Mouse (Mus musculus) heart, postnatal 4 days (tissue): ENCODE measurements at regions not wholly inside any gene's neighbourhood (a gene's known extent, or its start where the extent isn't known, plus 50 kb on each side); places are given as distances from the start of the nearest gene placed in this dataset.

Source experiments
- DNase-seq: peaks from one replicate; pipeline ENCODE4 v3.0.0; 2021

DNA sequence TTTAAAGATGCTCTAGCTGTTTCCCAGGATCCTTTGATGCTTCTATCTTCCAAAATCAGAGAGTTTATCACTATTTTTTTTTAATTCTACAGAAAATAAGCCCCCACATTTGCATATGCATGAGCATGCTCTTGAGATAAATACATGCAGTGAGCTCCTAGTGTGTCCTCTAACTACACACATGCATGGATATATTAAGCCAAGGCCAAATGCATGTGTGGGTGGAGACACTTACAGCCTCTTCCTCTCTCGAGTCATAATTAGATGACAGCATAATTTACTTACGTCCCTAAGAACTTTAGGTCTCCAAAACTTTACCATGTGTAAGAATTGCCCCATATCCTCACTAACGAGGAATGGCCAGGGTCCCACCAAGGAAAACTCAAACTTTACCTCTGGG, 189.9 kb upstream of the Gcfc2 start:
- no peak for DNase-seq

DNA sequence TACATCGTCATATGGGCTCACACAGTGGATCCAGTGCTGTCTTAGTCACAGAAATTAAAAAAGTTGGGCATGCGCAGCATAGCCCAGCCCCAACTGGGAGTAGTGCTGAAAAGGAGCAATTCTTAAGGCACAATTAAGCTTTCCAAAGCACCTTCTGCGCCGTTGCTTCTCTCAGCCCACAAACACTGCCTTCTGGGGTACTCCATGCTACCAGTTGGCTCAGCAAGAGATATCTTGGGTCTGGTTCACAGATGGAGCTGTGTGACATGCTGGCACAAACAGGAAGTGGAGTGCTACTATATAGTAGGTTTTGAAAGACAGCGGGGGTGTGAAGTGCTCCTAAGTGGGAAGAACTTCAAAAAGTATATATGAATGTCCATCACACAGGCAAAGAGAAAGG, 185.0 kb upstream of the Gcfc2 start:
- DNase-seq, result no peak

DNA sequence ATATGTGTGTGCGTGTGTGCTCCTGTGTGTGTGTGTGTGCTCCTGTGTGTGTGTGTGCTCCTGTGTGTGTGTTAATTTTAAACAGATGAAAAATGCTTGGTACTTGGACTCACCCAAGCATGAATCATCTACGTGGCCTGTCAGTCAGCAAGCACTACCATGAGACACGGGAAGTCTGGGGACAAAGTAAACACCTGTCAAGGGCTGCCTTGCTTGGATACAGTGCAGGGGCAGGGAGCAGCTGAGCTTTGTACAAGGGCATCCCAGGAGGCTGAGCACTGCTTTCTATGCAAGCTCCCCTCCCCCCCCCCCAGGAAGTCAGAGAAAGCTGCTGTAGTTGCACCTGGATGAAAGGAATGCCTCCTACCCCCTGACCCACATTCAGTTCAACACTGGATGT, 173.8 kb upstream of the Gcfc2 start:
- no peak for DNase-seq

DNA sequence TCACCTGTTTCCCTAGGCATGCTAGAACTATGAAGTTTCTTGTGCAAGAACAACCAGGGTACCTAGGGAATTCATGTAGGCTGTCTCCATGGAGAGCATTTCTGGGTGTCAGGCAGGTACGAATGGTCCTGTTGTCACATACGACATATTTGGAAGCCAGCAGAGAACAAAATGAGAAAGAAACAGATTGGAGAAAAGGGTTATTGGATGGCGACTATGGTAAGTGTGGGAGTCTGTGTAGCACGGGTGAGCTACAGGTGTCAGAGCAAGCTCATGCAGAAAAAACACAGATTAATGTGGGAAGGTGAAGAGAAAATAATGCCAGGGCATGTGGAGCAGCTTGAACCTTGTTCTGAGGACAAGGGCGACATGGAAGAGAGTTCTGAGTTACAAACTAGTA, 171.8 kb upstream of the Gcfc2 start:
- no peak for DNase-seq

DNA sequence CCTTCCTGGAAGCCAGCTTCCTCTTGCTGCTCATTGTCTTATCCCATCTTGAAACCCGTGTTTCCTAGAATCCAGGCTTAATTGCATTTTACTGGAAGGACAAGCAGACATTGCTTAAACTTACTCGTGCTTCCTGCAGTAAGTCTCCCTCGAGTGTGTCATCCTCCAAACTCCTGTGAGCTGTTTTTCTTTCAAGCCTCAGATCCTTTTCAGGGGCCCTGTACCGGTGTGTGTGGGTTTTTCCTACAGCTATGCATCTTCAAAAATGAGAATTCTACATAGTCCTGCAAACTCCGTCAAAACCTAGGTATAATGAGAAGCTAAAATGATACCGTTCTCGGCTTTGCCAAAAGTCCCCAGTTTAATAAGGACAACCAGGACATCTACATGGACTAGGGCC, 167.2 kb upstream of the Gcfc2 start:
- no peak for DNase-seq

DNA sequence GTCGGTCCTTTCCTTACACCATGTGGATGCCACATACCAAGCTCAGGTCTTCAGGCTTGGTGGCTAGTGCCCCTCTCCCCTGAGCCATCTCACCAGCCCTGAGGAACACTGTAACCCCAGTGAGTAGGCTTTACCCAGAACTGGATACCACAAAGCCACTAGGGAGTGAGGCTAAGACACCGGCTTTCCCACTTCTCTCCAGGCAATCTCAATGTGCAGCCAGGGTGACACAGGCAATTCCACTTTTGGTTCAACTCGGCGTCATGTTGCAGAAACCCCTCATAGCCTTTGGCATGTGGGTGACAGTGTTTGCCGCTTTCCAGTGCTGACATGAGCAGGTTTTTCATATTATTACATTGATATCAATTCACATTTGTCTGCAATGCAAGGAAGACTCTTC, 164.6 kb upstream of the Gcfc2 start:
- DNase-seq, result no peak

DNA sequence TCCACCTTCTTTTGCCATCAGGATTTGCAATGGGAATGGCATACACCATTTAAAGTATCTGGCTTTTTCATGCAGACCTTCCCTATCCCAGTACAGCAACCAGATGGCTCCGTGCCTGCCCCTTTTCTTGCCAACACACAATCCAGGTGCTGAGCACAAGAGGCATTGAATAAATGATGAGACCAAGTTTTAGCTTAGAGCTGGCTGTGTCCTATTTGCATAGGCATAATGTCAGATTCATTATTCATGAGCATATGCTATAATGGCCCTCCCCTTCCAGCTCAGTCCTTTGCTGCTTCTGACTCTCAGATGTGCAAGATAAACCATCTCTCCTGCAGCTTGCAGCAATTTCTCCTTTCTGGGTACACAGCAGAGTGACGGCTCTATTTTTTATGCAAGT, 163.3 kb upstream of the Gcfc2 start:
- no peak for DNase-seq

DNA sequence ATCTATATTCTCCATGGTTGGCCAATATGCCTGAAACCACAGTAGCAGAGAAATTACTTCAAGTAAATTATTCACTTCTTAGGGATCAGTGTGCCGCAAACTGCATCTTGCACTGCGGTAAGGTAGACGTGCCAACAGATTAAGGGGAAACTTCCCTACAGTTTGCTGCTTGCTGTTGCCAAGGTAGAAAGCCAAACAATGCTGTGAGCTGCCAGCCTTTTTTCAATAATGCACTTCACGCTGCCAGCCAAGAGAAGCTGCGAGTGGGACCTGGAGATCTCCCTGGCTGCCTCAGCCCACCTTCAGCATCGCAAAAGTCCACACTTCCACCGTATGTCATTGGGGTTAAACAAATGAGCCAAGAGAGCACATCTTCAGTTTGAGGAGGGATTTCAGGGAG, 157.6 kb upstream of the Gcfc2 start:
- DNase-seq, result peak; percentile 14

DNA sequence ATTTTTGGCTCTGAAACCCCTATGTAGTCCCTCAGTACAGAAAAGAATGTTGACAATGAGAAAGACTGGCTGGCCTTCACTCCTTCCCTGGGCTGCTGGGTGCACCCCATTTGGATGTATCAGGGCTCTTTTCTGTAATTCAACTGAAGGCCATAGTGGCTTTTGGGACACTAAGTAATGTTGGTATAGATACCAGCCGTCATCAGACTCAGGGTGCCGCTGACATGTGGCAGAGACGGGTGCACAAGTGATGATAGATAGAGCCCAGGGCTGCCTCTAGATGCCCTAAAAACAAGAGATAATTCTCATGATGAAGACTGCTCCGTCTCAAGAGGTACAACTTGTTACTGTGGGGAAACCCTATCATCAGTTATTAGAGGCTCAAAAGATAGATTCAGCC, 156.7 kb upstream of the Gcfc2 start:
- peak; percentile 40 for DNase-seq

DNA sequence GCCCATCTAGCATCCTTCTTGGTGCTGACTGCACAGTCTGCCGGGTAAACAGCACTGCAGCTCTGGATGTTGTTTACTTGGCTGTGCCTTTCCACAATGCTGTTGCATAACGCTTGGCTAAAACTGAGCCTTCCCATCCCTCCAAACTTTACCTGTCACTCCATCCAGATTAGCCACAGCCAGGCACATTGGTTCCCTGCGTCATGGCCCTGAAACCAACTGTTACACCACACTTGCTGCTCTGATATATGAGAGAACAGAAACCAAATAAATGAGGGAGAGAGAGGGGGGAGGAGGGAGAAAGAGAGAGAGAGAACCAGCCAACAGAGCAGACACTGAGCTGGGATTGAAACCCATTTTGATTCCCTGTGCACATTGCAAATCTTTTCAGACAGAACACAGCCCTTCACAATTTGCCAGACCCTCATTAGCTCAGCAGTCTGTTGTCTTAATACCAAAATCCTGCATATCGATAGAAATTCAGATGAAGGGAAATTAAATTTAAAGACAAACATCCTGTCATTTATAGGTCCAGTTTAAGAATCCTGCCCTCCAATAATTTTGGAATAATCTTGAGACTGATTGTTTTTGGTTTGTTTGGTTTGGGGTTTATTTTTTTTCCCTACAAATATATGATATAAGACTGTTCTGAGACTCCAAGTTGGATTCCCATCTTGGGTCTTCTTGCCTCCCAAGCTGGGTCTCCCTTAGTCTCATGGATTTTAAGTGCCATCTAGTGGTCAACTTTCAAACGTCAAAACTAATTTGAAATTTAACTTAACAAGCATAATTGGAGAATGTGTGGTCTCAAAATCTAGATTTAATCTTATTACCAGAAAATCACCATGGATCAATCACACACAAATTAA, 154.6 kb upstream of the Gcfc2 start:
- no peak for DNase-seq

DNA sequence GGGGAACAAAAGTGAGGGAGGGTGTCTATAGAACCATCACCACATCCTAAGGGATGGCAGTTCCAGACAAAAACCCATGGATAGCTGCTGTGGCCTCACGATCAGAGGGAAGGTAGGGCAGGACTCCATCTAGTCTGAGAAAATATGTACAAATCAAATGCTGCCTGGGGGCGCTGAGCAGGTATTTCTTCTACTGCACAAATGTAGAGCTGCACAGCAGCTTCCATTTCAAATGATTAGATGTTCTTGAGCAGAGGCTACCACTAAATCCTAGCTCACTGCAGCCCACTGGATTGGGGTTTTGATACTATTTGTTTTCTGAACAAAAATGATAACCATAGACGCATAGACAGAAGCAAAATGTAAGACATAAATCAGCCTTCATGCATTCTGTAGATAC, 153.2 kb upstream of the Gcfc2 start:
- no peak for DNase-seq

DNA sequence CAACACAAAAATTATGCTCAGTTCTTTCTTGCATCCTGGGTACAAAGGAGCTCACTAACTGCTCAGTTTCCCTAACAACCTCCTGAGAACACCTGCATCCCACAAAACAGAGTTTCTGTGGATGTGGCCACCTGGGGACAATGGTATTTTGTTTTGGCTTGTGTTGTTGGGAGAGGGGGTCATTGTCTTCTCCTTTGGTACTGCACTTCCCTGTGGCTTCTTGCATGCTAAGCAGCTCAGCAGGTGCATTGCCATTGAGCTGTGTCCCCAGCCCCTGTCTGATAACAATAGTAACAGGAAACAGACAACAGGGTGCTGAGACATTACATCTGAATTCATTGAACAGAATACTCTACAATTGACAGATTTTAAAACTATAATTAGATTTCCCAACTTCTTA, 151.6 kb upstream of the Gcfc2 start:
- DNase-seq, result no peak

DNA sequence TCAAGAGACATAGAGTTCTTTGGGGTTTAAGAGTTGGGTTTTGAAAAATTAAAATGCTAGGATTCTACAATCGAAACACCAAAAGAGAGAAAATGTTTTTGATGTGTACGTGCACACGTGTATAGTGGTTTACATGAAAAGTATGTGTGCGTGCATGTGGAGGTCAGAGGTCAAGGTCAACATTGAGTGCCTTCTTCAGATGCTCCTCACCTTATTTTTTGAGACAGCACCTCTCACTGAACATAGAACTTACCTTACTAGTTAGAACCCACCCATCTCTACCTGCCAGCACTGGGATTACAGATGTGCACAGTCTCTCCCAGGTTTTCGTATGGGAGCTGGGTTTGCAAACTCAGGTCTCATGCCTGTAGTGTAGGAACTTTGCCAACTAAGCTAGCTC, 141.3 kb upstream of the Gcfc2 start:
- DNase-seq, result no peak

DNA sequence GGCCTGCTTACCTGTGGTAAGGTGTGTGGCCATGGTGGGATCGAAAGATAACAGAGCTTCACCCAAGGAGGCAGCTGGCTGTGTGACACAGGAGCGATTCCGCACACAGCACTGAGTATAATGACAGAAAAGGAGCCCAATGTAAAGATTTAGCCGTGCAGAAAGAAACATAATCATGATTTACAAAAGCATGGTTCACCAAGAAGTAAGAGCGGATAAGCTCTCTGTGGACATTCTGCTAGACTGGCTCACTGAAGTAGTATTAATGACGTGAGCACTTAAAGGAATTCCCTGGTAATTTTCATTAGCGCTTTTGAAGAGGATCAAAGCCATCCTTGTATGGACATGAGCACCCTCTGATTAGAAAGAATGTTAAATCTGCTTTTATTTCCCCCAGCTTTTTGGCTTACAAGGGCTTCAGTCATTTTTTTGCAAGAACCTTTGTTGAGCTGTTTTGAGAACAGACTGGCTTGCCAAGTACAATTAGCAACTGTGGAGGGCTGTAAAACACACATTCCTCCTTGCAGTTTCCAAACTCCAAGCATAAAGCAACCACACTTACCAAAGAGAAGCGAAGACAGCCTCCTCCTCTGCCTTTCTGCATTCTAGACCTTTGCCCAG, 140.5 kb upstream of the Gcfc2 start:
- DNase-seq, result no peak

DNA sequence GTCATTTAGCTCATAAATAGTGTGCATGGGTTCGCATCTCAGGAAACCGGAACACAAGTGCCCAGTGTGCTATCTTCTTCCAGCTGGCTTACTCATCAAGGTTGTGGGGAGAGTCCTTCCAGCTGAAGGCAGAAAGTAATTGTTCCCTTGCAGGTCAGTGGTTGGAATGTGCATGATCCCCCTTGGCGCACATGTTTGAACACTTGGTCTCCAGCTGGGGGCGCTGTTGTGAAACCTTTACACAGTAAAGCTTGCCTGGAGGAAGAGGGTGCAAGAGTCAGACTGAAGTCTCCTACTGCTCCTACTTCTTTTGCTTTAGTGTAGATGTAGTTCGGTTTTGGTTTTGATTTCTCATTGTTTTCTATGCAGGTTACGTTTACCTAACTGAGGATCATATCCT, 128.2 kb upstream of the Gcfc2 start:
- no peak for DNase-seq

DNA sequence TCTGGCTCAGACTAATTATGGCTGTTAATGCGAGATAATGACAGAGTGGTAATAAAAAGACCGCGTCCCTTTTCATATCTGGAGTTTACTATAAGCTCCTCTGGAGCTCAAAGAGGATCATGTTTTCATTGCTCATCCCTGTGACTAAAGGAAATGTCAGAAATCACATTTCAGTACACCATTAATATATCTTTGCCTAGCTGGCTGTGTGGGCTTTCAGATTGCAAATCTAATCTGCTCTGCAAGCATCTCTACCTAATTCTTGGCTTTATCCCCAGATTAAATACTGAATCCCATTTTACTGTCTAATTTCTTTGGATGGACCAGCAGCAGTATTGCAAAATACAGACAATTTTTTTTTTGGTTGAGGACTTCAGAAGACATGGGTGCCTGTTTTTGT, 122.6 kb upstream of the Gcfc2 start:
- DNase-seq, result no peak

DNA sequence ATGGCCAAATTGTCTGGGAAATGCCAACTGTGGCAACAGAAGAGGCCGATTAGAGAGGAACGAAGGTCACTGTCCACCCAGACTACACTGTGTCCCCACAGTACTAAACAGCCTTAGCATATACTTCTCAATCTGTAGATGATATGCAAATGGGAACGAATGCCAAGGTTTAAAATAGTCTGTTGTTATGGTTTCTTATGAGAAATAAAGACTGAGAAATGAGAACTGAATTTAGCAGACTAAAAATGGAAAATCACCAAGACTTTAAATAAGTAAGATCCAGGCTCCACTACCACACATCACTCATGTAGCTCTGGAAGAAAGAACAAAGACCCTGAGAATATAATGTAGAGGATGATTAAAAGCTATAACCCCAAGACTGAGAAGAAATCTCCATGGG, 121.7 kb upstream of the Gcfc2 start:
- no peak for DNase-seq

DNA sequence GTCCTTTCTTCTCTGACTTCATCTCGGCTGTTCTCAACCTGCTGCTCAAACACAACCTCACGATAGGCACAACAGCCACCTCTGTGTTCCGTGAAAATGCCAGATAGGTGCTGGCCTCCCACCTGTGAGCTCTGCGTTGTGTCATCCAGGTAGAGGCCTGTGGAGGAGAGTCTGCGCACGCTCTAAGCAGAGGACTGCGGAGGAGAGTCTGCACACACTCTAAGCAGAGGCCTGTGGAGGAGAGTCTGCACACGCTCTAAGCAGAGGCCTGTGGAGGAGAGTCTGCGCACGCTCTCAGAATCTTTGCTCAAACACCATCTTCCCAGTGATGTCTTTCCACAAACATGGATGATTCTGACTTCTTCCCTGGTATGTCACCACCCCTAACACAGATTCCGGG, 117.5 kb upstream of the Gcfc2 start:
- no peak for DNase-seq

DNA sequence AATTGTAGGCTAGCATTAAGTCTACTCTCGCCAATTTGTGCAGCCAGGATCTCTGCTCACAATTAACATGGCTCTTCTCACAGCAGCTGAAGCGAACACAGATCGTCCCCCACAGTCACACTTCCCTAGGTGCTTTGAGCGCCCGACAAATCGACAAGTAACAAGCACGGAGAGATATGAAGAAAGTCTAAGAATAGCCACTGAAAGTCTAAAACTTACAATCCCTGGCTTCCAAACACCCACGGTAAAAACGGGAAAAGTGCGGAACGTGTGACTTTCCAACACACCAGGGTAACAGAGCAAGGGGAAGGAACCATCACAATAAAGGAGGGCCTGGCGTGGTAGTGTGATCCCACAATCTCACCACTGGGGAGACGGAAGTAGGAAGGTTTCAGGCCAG, 114.8 kb upstream of the Gcfc2 start:
- DNase-seq, result no peak

DNA sequence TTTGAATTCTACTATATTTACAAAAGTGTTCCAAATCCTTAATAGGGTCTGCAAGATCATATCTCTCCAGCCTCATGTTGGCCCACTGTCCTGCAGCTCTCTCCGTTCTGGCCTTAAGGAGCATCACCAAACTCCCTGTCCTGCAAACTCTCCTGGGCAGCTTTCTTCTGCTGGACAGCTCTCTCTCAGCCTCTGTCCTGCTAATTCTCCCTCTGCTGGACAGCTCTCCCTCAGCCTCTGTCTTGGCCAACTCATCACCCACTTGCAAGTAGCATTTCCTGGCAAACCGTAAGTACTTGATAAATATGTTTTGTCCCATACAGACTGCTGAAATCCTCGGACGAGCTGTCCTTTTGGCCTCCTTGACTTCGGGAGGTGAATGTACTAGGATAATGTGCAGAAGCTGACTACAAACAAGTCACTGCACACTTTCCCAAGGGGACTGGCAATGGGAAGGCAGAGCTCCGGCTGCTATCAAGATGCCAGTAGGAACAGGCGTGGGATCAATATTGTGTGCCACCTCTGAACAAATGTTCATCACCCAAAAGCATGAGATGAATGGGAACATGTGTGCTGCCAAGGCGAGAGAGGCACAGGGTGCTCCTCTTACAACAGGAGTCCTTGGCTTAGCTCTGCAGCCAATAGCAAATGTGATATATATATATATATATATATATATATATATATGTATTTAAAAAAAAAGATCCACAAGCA, 108.1 kb upstream of the Gcfc2 start:
- peak; percentile 14 for DNase-seq

DNA sequence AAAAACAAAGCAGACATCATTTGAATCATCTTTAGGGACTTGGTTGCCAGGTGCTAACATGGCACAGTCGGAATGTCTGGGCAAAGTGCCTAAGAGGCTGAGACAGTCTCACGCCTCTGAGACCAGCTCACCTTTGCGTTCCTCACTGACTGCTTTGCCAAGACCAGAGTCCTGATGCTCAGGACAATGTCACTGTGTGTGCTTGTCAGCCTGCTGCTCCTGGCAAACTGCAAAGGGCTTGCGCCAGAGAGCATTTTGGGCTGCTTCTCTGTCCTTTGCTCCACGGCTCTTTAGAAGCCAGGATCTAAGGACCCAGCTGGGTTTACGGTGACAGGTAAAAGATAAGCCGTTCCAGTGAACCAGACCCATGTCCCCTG, 107.5 kb upstream of the Gcfc2 start:
- DNase-seq, result no peak

DNA sequence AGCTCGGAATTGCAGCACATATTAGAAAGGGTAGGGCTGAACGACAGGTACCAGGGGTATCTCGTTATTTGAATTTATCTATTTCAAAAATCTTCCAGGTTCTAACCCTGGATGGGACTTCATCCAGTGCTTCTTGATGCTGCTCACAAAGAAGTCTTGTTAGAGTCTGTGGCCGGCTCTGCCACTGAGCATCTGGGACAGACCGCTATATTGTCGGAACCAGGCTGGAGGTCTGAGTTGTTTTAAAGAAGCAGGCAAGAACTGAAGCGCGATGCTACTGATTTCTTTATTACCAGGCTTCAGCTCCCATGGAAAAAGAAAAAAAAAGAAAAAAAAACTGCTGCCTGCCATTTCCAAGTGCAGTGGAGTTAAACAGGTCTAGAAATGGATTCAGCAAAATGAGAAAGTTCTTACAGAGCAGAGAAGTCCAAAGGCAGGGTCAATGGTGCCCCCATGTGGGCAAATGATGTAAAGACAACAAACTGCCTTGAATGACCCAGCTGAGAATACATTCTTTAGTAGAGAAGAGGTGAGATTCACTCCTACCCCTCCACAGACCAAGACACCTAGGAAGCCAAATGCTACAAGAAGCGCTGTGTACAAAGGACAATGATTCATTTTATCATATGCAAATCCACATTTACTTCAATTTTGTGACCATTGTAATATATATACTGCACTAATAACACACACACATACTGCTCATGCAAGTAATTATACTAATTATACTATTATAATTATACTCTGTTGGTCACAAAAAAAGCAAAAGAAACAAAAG, 106.2 kb upstream of the Gcfc2 start:
- peak; percentile 58 for DNase-seq

DNA sequence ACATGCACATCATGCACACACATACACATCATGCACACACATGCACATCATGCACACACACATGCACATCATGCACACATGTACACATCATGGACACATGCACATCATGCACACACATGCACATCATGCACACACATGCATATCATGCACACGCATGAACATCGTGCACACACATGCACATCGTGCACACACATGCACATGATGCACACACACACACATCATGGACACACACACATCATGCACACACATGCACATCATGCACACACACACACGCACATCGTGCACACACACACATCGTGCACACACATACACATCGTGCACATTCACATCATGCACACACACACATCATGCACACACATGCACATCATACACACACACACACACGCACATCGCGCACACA, 104.9 kb upstream of the Gcfc2 start:
- no peak for DNase-seq
